Mouse (Mus musculus) mesoderm, embryonic 11.5 days (tissue): Measurements from ENCODE around the gene Lmln.
"Not testable (repeated sequence)": the region's sequence is repeated elsewhere in the genome, so short reads cannot be mapped to it uniquely, and the experiment has no call there.

ENCODE experiments used
- DNase-seq: peaks from one replicate; pipeline ENCODE4 v3.0.0-alpha.2; 2012; ENCODE audit warnings: low read depth, low spot score

Gene Lmln

GRCm38 (mm10) chr16:33058033-33058432 is 4.3 kb upstream of the Lmln start:
- no peak for DNase-seq

- not testable (repeated sequence) for DNase-seq
Observed at GRCm38 (mm10) chr16:33058656-33059055, 3.7 kb upstream of the Lmln start.

GRCm38 (mm10) chr16:33059471-33059870 is 2.9 kb upstream of the Lmln start:
- DNase-seq, result no peak

- DNase-seq, result no peak
Observed at GRCm38 (mm10) chr16:33060926-33061325, 1.4 kb upstream of the Lmln start.

GRCm38 (mm10) chr16:33061400-33061799 is 921 bp upstream of the Lmln start:
- no peak for DNase-seq

- DNase-seq, result no peak
Observed at GRCm38 (mm10) chr16:33062682-33063131, 386 bp downstream of the Lmln start.

GRCm38 (mm10) chr16:33063267-33063666 is 946 bp downstream of the Lmln start:
- no peak for DNase-seq

- DNase-seq, result no peak
Observed at GRCm38 (mm10) chr16:33064636-33065035, 2.3 kb downstream of the Lmln start.

GRCm38 (mm10) chr16:33070928-33071327 is 8.6 kb downstream of the Lmln start:
- no peak for DNase-seq

- no peak for DNase-seq
Observed at GRCm38 (mm10) chr16:33072871-33073557, 10.7 kb downstream of the Lmln start.

GRCm38 (mm10) chr16:33074967-33075366 is 12.6 kb downstream of the Lmln start:
- no peak for DNase-seq

- no peak for DNase-seq
Observed at GRCm38 (mm10) chr16:33076078-33076477, 13.8 kb downstream of the Lmln start.

- DNase-seq, result no peak
Observed at GRCm38 (mm10) chr16:33077069-33077627, 14.8 kb downstream of the Lmln start.

- DNase-seq, result no peak
Observed at GRCm38 (mm10) chr16:33080063-33080462, 17.7 kb downstream of the Lmln start.

GRCm38 (mm10) chr16:33082951-33083350 is 20.6 kb downstream of the Lmln start:
- DNase-seq, result no peak

- no peak for DNase-seq
Observed at GRCm38 (mm10) chr16:33083996-33084395, 21.7 kb downstream of the Lmln start.

- DNase-seq, result no peak
Observed at GRCm38 (mm10) chr16:33085666-33086065, 23.3 kb downstream of the Lmln start.

GRCm38 (mm10) chr16:33113726-33114125 is 51.4 kb downstream of the Lmln start:
- DNase-seq, result no peak

GRCm38 (mm10) chr16:33123373-33123772 is 61.1 kb downstream of the Lmln start:
- DNase-seq, result peak; percentile 33

- DNase-seq, result peak; percentile 49
Observed at GRCm38 (mm10) chr16:33123938-33124820, 61.9 kb downstream of the Lmln start.

GRCm38 (mm10) chr16:33127052-33127451 is 64.7 kb downstream of the Lmln start:
- DNase-seq, result no peak

GRCm38 (mm10) chr16:33130731-33131130 is 68.4 kb downstream of the Lmln start:
- no peak for DNase-seq
